ENCODE assay signal across 24 mouse cellular contexts in the genomic region with DNA sequence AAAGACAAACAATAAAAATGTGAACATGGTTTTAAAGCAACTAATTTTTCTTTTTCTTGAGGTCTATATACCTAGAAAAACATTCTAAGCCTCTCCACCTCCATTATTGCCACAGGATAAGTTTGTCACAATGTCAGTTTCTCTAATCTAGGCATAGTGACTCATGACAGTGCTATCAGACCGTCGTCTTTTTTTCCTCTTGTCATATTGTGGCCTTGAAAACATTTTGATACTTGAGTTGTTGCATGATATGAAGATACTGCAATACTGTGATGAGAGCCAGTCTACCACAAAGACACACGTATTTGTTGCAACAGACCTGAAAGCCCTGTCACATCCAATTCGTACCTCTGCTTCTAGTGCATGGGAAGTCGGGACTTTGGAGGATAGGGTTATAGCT. TPM values are rescaled to one million over a fixed set of nuclear protein-coding genes. Genes with fewer than 3 reads are reported as not detected.
DNase-seq lines count a peak whose midpoint lies in the region; ATAC-seq and TF ChIP-seq lines count a peak whose summit lies in the region.
"Had no signal": no experiment of that assay in that cellular context is flagged by ENCODE, and none has a peak within 500 bp of the region (broad histone marks: within the 10 kb centered on the region; RNA-seq: fewer than 3 reads in every experiment).

No protein-coding gene starts in this region.

- no peak overlapping the region for H3K4me3 ChIP-seq in forebrain, embryonic 11.5 days (ENCODE audit: low read depth, low read length)
- H3K4me3 ChIP-seq in forebrain, postnatal 0 days (ENCODE audit: low read depth, low read length) = no peak overlapping the region
- no peak overlapping the region for H3K4me3 ChIP-seq in MEL (ENCODE audit: control insufficient read depth in 1 of 2, insufficient read depth in 1 of 2, low read depth in 2 of 2, low read length in 2 of 2)

- no peaks in the 10 kb centered on the region for H3K79me2 ChIP-seq in MEL (ENCODE audit: control insufficient read depth, insufficient read depth, low read length, poor library complexity)

- TF ChIP-seq CTCF in forebrain, postnatal 0 days (IDR thresholded peaks at IDR 0.05; ENCODE audit: low read depth) = no peak
- TF ChIP-seq CTCF in MEL (IDR thresholded peaks at IDR 0.05 in 2 of 3, conservative IDR thresholded peaks at IDR 0.05 in 1 of 3; ENCODE audit: control insufficient read depth in 1 of 3, insufficient read depth in 1 of 3, low read depth in 2 of 3, low read length in 3 of 3, poor library complexity in 1 of 3, severe bottlenecking in 1 of 3) = no peak

- H3K27ac ChIP-seq in forebrain, embryonic 11.5 days (ENCODE audit: low read depth, low read length) = no peak overlapping the region
- no peak overlapping the region for H3K27ac ChIP-seq in forebrain, postnatal 0 days (ENCODE audit: low read depth, low read length)
- no peak overlapping the region for H3K27ac ChIP-seq in MEL (ENCODE audit: control insufficient read depth, low read depth, low read length)

- H3K36me3 ChIP-seq in forebrain, embryonic 11.5 days (ENCODE audit: control insufficient read depth, insufficient read depth, low read length) = peaks cover 28% of the 10 kb centered on the region
- peaks cover 89% of the 10 kb centered on the region for H3K36me3 ChIP-seq in forebrain, postnatal 0 days (ENCODE audit: insufficient read depth)
- H3K36me3 ChIP-seq in MEL (ENCODE audit: control insufficient read depth in 1 of 2, insufficient read depth in 2 of 2, low read length in 2 of 2) = peaks cover 0 to 4% of the 10 kb centered on the region in 2 experiments; a peak in 3 of 4 replicates

- H3K27me3 ChIP-seq in forebrain, embryonic 11.5 days (ENCODE audit: control insufficient read depth, insufficient read depth, low read length) = no peaks in the 10 kb centered on the region
- H3K27me3 ChIP-seq in forebrain, postnatal 0 days (ENCODE audit: insufficient read depth, low read length) = no peaks in the 10 kb centered on the region
- H3K27me3 ChIP-seq in MEL (ENCODE audit: control insufficient read depth in 1 of 2, insufficient read depth in 2 of 2, low read length in 2 of 2) = no peaks in the 10 kb centered on the region
- H3K27me3 ChIP-seq: CH12.LX, Patski had no signal

- ATAC-seq in forebrain, embryonic 11.5 days (replicated peaks; ENCODE audit: low FRiP score) = no peak
- ATAC-seq in forebrain, postnatal 0 days = no peak
- ATAC-seq: activated CD4-positive, CD25-positive, alpha-beta regulatory T cell, adult 4 months; CD4-positive, CD25-positive, alpha-beta regulatory T cell, adult 4 months; Patski had no signal

- 95% methylated on average over 5 of the region's 5 CpGs for WGBS in forebrain, embryonic 11.5 days
- WGBS in forebrain, postnatal 0 days = 93% methylated on average over 5 of the region's 5 CpGs

- peak; percentile 55 to 62; a peak in 3 of 4 replicates for TF ChIP-seq EP300 in MEL (IDR thresholded peaks at IDR 0.05; ENCODE audit: low read depth in 1 of 2, low read length in 2 of 2)

- no peaks in the 10 kb centered on the region for H3K4me1 ChIP-seq in forebrain, embryonic 11.5 days (replicated peaks; ENCODE audit: control insufficient read depth, insufficient read depth, low read length)
- H3K4me1 ChIP-seq in forebrain, postnatal 0 days (ENCODE audit: insufficient read depth) = no peaks in the 10 kb centered on the region
- peaks cover 0 to 4% of the 10 kb centered on the region in 2 experiments; a peak in 2 of 4 replicates for H3K4me1 ChIP-seq in MEL (ENCODE audit: control insufficient read depth in 1 of 2, insufficient read depth in 2 of 2, low read length in 2 of 2)

- no peak for TF ChIP-seq POLR2A in MEL (IDR thresholded peaks at IDR 0.05; ENCODE audit: control insufficient read depth in 1 of 2, insufficient read depth in 1 of 2, low read depth in 1 of 2, low read length in 2 of 2, poor library complexity in 1 of 2)

- DNase-seq in adrenal gland, adult 2 months = peak; percentile 10
- DNase-seq in adrenal gland, adult 8-10 months = no peak
- peak; percentile 17 for DNase-seq in forebrain, embryonic 11.5 days (ENCODE audit: low spot score)
- DNase-seq in forebrain, postnatal 0 days = no peak
- DNase-seq in 416B (ENCODE audit: low read depth) (peak; percentile 57), MEL (ENCODE audit: low read depth, low spot score) (peak; percentile 30)
- no peak for DNase-seq in cerebellum, adult 11-12 months
- DNase-seq in left cerebral cortex, adult 9 months (ENCODE audit: low spot score in 2 of 2) = no peak
- DNase-seq: adrenal gland, postnatal 10 days; adrenal gland, postnatal 14 days; adrenal gland, postnatal 25 days; adrenal gland, postnatal 36 days; B cell, adult 2 months; cerebellum, adult 11 months; cerebellum, adult 18-20 months; cerebellum, adult 2 months; cerebellum, adult 8-10 months; cerebellum, adult 9-10 months; cerebellum, adult 9-11 months had no signal

- no peaks in the 10 kb centered on the region for H3K9me3 ChIP-seq in forebrain, embryonic 11.5 days (ENCODE audit: control insufficient read depth, low read length)
- H3K9me3 ChIP-seq in forebrain, postnatal 0 days (ENCODE audit: low read length) = no peaks in the 10 kb centered on the region
- no peaks in the 10 kb centered on the region for H3K9me3 ChIP-seq in MEL (replicated peaks; ENCODE audit: insufficient read depth, low read length)
- H3K9me3 ChIP-seq: G1E had no signal

- no peak overlapping the region for H3K4me2 ChIP-seq in forebrain, embryonic 11.5 days (ENCODE audit: low read depth, low read length, severe bottlenecking)
- H3K4me2 ChIP-seq in forebrain, postnatal 0 days (ENCODE audit: low read depth) = no peak overlapping the region

- no peak overlapping the region for H3K9ac ChIP-seq in forebrain, embryonic 11.5 days (ENCODE audit: low read length)
- no peak overlapping the region for H3K9ac ChIP-seq in forebrain, postnatal 0 days
- H3K9ac ChIP-seq in MEL (ENCODE audit: control insufficient read depth, low read depth, low read length, poor library complexity, severe bottlenecking) = no peak overlapping the region

- no peak for TF ChIP-seq RAD21 in MEL (IDR thresholded peaks at IDR 0.05; ENCODE audit: low read depth, low read length)

TF ChIP-seq in MEL, 35 proteins besides CTCF, POLR2A, EP300 and RAD21:
- TF ChIP-seq MEF2A (IDR thresholded peaks at IDR 0.05; ENCODE audit: extremely low read depth, insufficient replicate concordance, low read depth, low read length, poor library complexity, severe bottlenecking) (no peak), POLR2AphosphoS2 (IDR thresholded peaks at IDR 0.05; ENCODE audit: low read length) (no peak), JUND (IDR thresholded peaks at IDR 0.05; ENCODE audit: low read depth, low read length) (no peak), NRF1 (IDR thresholded peaks at IDR 0.05; ENCODE audit: insufficient read depth, low read depth, low read length, poor library complexity, severe bottlenecking) (no peak), TBP (IDR thresholded peaks at IDR 0.05; ENCODE audit: low read depth, low read length) (no peak), MAX (IDR thresholded peaks at IDR 0.05; ENCODE audit: low read length) (no peak), MXI1 (IDR thresholded peaks at IDR 0.05; ENCODE audit: low read depth, low read length) (peak; percentile 16; the same call in 1 of the 2 replicates)

RNA-seq across cellular contexts. Expression of a gene that starts 9.6 kb away (rescaled TPM):
- total RNA-seq in adrenal gland, adult 2 months (2021) = 10 to 100 TPM in 1 of 2 experiments, 1 to 10 TPM in 1; 8.6 to 12.1 TPM
- 6.6 and 9.0 TPM in 2 replicates for polyA plus RNA-seq in adrenal gland, adult 2 months (2012; rRNA removed)
- total RNA-seq in adrenal gland, adult 8-10 months (2022) = 10 to 100 TPM in 3 of 4 experiments, 1 to 10 TPM in 1; 9.5 to 15.8 (median 12.4) TPM
- polyA plus RNA-seq in forebrain, embryonic 11.5 days (2014; fragmentation: Nextera tagmentation; extraction: Ambion mirVana) = 50.2 and 56.1 TPM in 2 replicates
- total RNA-seq in forebrain, postnatal 0 days (2014; rRNA removed) = 87.6 and 92.1 TPM in 2 replicates
- 57.8 and 67.0 TPM in 2 replicates for polyA plus RNA-seq in forebrain, postnatal 0 days (2015; fragmentation: Nextera tagmentation; extraction: Ambion mirVana)
- total RNA-seq in MEL (2012; rRNA removed) = 5.2 and 5.5 TPM in 2 replicates
- polyA plus RNA-seq in MEL (2012; ENCODE audit: insufficient read depth in 1 of 2, insufficient read length in 2 of 2, low read depth in 1 of 2, low replicate concordance in 2 of 2, missing spikeins in 1 of 2) = 10 to 100 TPM in 1 of 2 experiments, not detected in 1; 10.1 TPM

RNA-seq across cellular contexts. Expression of a gene that starts 21.9 kb away (rescaled TPM):
- 10 to 100 TPM; 72.7 to 89.3 TPM for total RNA-seq in adrenal gland, adult 2 months (2021)
- polyA plus RNA-seq in adrenal gland, adult 2 months (2012; rRNA removed) = 20.5 and 26.6 TPM in 2 replicates
- total RNA-seq in adrenal gland, adult 8-10 months (2022) = 100 to 1,000 TPM in 1 of 4 experiments, 10 to 100 TPM in 3; 85.7 to 100 (median 97.0) TPM
- polyA plus RNA-seq in forebrain, embryonic 11.5 days (2014; fragmentation: Nextera tagmentation; extraction: Ambion mirVana) = 172 and 186 TPM in 2 replicates
- total RNA-seq in forebrain, postnatal 0 days (2014; rRNA removed) = 126 and 139 TPM in 2 replicates
- 89.3 and 110 TPM in 2 replicates for polyA plus RNA-seq in forebrain, postnatal 0 days (2015; fragmentation: Nextera tagmentation; extraction: Ambion mirVana)
- 30.2 and 33.1 TPM in 2 replicates for total RNA-seq in MEL (2012; rRNA removed)
- 100 to 1,000 TPM in 1 of 2 experiments, 10 to 100 TPM in 1; 50.4 to 126 TPM for polyA plus RNA-seq in MEL (2012; ENCODE audit: insufficient read depth in 1 of 2, insufficient read length in 2 of 2, low read depth in 1 of 2, low replicate concordance in 2 of 2, missing spikeins in 1 of 2)

RNA-seq across cellular contexts. Expression of a gene that starts 22.6 kb away (rescaled TPM):
- total RNA-seq in adrenal gland, adult 2 months (2021) = 10 to 100 TPM; 38.5 to 45.5 TPM
- polyA plus RNA-seq in adrenal gland, adult 2 months (2012; rRNA removed) = 8.8 and 9.8 TPM in 2 replicates
- total RNA-seq in adrenal gland, adult 8-10 months (2022) = 10 to 100 TPM; 42.1 to 57.0 (median 46.1) TPM
- polyA plus RNA-seq in forebrain, embryonic 11.5 days (2014; fragmentation: Nextera tagmentation; extraction: Ambion mirVana) = 8.3 and 8.6 TPM in 2 replicates
- total RNA-seq in forebrain, postnatal 0 days (2014; rRNA removed) = 9.9 and 20.4 TPM in 2 replicates
- polyA plus RNA-seq in forebrain, postnatal 0 days (2015; fragmentation: Nextera tagmentation; extraction: Ambion mirVana) = 1.9 and 3.2 TPM in 2 replicates
- 3.8 and 4.1 TPM in 2 replicates for total RNA-seq in MEL (2012; rRNA removed)
- polyA plus RNA-seq in MEL (2012; ENCODE audit: insufficient read depth in 1 of 2, insufficient read length in 2 of 2, low read depth in 1 of 2, low replicate concordance in 2 of 2, missing spikeins in 1 of 2) = 1 to 10 TPM in 1 of 2 experiments, not detected in 1; 9.5 TPM

Comparison
In these comparisons a context has a peak if more than half of its experiments do, and no peak if none do; other contexts are left out.
1. DNase-seq: peak in adrenal gland, adult 2 months (single experiment), forebrain, embryonic 11.5 days (single experiment), 416B (single experiment) and MEL (single experiment); none in adrenal gland, adult 8-10 months (single experiment), forebrain, postnatal 0 days (single experiment), cerebellum, adult 11-12 months (single experiment) and left cerebral cortex, adult 9 months (0 of 2).